Mouse (Mus musculus) heart, adult 9 months (tissue): ENCODE results near the gene Pkp4.

ENCODE experiments used
- DNase-seq, 2 experiments: peaks; one replicate each; pipeline ENCODE4 v3.0.0; 2022; ENCODE audit warnings: low spot score in 2 of 2

The Pkp4 gene

GRCm38 (mm10) chr2:59160605-59160963 is at the start of gene Pkp4, which contains the start of gene Ccdc148:
TSS of gene Pkp4 (plus strand) at chr2:59160850.
TSS of gene Ccdc148 (minus strand) at chr2:59160683.
- peak; percentile 95 to 96 for DNase-seq

DNA sequence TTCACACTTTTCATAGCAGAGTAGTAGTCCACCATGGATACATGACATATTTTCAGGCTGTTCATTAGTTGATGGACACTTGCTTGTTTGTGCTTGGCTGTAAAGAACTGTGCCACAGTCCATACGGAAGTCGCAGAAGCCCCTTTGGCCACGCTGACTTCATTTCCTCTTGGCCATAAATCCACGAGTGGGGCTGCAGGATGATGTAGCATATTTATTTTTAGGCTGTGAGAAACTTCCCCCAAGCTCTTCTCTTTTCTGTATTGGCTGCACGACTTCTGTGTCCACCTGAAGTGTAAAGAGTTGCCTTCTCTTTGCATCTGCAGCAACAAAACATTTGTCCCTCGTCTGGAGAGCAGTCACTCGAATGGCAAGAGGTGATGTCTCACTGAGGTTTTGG is 31.6 kb upstream of the Pkp4 start:
- DNase-seq: no peak

DNA sequence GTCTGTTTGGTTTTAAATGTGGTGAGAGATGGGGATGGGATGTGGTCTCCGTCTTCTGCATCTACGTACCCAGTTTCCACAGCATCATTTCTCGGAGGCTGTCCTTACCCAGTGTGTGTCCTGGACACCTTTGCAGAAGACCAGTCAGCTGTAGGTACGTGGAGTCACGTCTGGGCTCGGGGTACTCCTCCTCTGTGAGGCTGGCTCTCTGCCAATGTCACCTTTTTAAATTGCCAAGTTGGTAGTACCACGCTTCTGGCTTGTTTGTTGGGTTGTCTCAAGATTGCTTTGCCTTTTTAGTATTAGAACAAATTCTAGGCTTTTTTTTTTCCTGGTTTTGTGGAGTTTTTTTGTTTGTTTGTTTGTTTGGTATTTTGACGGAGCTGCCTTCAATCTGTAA is 30.8 kb upstream of the Pkp4 start:
- no peak for DNase-seq

- no peak for DNase-seq
Observed at GRCm38 (mm10) chr2:59131044-59131443, 29.6 kb upstream of the Pkp4 start.

DNA sequence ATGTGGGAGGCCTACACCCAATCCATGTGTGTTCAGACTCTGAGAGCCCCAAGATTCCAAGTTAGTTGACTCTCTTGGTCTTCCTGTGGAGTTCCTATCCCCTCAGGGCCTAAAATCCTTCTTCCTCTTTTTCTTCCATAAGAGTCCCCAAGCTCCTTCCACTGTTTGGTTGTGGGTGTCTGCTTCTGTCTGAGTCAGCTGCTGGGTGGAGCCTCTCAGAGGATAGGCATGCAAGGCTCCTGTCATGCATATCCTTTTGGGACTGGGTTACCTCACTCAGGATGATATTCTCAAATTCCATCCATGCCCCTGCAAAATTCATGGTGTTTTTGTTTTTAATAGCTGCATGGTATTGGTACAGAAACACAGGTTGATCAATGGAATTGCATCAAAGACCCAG is 5.2 kb upstream of the Pkp4 start:
- no peak for DNase-seq

DNA sequence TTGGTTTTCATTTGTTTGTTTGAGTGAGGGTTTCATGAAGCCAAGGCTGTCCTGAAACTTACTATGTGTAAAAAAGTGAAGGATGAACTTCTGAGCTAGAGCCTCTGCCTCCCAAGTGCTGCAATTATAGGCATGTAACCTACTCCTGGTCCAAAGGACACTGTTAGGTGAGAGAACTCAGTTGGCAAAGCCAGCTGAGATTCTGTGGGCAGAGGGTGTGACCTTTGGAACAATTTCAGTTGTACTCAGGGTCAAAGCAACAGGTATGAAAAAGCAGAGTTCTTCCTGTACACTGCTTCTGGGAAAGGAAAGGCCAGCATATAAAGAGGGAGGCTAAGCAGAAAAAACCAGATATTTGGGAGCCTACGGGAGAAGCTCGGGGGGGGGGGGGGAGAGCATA is 2.5 kb upstream of the Pkp4 start:
- DNase-seq: no peak

DNA sequence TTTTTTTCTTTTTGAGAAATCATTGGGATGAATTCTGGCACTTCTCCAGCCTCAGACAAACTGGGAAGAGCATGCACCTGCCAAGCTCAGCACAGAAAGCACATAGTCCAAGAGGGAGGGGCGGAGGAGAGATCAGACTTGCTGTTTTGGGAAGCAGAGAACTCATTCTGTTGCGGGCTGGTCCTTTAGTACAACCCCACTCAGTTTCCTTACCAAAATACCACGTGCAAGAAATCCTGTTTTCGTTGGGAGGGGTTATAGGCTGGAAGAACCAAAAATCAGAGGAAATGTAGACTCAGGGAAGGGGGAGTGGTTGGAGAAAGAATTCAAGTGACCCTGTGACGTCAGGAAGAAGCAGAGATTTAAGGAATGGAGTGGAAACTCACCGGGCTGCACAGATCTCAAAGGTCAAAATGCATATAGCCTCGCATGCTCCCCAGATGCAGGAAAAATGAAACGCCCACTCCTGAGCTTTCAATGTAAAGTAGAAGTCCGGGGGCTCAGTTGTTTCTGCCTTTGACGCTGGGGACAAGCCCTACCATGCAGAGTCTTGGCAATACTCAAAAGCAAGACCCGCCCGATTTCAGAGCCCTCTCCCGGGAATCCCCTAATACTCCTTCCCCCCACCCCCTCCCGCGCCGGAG is 567 bp upstream of the Pkp4 start:
- DNase-seq: peak in 1 of 2 experiments; percentile 48

GRCm38 (mm10) chr2:59161021-59161440 is 381 bp downstream of the Pkp4 start:
- no peak for DNase-seq

DNA sequence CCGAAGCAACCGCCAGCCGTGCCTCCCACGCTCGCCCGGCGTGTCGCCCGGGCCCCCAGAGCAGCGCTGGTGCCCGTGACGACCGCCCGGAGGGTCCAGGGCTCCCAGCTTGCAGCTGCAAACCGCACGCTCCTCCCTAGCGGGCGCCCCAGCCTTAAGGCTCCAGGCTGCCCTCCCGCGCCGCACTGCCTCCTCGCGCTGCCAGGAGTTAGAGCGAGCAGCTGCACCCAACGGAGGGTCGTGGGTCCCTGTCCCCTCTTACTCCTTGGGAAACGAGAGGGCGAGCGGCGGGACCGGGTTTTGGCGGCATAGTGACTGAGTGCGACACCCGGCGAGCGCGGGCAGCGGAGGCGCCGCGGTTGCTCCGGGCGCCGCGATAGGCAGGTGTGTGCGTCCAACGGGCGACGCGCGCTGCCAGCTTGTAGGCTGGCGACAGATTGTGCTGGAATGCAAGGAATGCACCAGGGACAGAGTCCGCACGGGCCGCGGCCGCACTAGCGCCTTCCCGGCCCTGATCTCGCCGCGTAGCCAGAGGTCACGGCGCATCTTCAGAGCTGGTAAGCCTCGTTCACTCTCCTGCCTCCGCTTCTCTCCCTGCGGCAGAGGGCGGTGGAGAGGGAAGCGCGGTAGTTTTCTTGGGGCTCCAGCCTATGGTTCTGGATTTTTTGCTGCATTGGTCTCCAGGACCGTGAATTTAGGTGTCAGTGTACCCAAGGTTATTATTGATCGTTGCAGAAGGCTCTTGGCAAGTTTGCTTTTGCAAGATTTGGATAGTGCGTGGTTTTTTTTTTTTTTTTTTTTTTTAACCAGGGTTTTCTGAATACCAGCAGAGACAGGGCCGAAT is 1.0 kb downstream of the Pkp4 start:
- peak; percentile 60 to 63 for DNase-seq

DNA sequence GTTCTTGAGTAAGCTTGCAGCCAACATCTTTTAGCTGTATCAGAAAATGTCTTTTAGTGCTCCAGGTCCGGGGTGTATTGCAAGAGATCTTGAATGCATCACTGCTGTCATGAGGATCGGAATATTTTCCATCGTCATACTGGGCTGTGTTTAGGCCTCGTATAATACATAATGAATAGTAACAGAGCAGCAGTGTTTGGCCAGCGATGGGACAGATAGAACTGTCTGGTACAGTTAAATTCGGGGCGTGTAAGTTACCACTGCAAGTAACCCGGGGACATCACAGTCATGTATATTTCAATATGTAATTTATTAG is 1.6 kb downstream of the Pkp4 start:
- DNase-seq: no peak

DNA sequence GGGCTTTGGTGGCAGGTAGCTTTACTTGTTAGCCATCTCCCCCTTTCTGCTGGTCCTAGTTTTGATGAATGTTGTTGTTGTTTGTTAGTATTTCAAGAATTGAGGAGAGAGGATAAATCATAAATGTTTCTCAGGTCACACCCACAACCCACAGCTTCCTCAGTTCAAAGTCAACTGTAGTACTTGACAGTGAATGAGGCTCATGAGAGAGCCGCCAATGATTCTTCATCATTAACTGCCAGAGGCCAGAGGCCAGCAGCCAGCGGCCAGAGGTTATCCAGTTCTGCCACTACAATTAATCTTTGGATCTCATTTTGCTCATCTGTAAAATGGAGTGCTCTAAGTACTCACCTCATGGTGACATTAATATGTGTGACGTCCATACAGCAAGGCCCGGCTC is 6.3 kb downstream of the Pkp4 start:
- DNase-seq: no peak

DNA sequence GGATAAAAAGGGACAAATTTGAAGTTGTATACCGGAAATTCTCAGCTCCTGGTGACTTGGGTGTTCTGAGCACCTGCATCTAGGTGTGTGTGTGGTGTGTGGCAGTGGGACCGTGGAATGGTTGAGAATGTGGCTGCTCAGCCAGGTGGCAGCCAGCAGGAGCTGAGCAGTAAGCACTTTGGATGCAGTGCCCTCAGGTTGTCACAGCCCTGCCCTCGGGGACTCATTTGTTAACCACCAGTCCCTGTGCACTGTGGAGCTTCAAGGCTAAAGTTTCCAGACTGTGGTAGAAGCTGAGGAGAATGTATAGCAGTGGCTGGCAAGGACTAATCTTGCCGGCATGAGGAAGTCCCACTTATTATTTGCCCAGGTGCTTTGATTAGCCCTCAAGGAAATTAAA is 7.2 kb downstream of the Pkp4 start:
- DNase-seq: no peak

DNA sequence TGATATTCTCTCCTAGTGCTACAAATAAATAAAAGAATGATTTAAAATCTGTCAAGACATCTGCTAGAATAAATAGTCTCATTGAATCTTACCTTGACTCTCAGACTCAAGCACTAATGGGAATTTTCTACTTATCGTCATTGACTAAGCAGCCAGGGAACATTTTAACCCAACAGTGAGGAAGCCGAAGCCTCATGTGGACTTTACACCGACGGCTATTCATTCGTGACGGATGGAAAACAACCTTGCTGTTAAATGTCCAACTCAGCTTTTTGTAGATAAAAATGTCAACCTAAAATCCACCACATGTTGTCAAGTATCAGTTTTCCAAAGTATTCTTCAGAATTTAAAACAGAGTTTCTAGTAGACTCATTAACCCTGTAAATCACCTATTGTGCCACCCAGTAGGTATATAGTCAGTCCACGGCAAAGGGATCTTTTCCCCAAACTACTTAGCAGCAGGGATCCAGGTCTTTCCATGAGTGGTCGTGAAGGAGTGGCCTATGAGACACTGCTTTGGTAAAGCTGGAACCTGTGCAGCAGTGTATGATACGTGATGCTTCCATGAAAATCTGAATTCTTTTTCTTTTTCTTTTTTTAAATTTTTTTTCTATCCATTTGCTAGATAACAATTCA is 9.0 kb downstream of the Pkp4 start:
- no peak for DNase-seq

DNA sequence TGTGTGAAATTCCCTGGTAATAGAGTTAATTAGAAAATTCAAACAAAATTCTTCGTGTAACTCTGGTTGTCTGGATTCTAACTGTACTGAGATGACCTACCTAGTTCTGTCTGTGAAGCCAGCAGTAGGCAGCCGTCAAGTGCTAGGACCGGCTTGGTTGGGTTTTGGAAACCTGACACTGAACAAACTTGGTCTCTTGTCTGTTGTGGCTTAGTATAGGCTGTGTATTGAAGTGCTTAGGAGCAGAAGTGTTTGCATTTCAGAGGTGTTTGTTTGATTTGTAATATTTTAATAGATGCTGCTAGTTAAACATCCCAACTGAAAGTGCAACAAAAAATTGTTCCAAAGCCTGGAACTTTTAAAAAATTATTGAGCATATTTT is 9.5 kb downstream of the Pkp4 start:
- DNase-seq: no peak

DNA sequence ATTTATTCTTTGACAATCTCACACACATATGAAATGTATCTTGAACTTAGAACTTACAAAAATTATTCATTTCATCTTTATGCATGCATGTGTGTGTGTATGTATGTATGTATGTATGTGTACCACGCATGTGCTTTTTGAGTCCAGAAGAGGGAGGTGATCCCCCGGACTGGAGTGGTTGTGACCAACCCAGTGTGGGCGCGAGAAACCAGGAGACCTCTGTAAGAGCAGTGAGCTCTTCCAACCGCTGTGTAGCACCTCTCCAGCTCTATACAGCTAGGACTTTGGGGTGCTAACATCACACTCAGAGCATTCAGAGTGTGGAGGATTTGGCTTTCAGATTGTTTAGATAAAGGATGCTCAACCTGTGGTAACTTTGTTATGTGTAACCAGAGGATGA is 9.9 kb downstream of the Pkp4 start:
- no peak for DNase-seq

DNA sequence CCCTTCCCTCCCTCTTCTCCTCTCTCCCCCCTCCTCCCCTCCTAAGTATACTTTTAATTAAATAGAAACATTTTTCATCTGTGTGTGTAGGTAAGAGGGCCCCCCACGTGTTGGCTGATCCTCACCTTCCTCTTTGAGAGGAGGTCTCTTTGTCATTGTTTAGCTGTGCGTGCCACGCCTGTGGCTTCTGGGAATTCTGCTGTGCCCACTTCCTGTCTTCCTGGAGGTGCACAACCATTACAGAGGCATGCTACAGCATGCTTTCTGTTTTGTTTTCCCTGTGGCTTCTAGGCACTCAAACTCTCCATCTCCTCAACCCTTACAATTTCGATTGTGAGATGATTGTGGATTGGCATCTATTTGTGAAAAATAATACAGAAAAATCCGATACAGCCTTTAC is 10.9 kb downstream of the Pkp4 start:
- DNase-seq: no peak

DNA sequence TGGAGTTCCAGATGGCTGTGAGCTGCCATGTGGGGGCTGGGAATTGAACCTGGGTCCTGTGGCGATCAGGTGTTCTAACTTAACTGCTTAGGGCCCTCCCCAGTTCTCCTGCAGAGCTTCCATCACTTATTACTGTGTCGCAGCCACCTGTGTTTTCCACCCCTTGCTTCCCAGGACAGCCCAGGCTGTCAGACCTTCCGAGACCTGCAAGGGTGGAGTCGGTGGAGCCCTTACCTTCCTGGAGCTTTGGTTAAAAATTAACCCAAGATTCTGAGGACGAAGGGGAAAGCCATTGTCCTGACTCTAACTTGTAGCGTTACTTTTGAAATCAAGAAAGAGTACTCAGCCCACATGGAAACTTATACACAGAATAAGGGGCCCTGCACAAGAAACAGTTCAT is 15.3 kb downstream of the Pkp4 start:
- no peak for DNase-seq

- DNase-seq: no peak
Observed at GRCm38 (mm10) chr2:59178191-59178590, 17.5 kb downstream of the Pkp4 start.

DNA sequence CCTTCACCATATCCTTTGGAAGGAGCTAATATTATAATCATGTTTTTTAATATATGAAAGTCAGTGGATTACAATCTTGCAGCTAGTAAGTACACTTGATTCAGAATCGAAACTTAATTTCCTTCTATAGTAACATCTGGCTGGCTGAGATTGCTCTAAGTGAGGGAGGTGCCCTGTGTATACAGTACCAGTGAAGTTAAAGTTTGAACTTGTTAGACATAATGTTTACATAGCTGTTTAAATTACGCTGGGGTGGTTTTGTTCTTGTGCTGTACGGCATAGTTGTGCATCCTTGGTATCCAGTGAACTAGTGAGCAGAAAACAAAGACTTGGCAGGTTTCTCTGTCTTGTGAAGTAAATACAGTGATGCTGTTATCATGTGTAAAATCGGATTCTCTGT is 18.3 kb downstream of the Pkp4 start:
- no peak for DNase-seq

DNA sequence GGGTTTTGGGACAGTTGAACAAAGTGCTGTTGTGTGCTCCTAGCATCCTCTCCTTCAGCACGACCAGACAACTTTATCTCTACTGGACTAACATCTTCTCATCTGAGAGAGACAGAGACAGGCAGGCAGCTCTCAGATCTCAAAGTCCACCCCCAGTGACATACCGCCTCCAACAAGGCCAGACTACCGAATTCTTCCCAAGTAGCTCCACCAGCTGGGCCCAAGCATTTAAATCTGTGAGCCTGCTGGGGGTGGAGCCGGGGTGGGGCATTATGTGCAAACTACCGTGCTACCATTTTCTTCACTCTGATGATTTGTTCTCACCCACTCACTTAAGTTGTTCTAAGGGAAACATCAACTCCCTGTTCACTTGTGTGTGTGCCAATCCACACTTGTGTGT is 18.8 kb downstream of the Pkp4 start:
- no peak for DNase-seq

GRCm38 (mm10) chr2:59181321-59182113 is 20.9 kb downstream of the Pkp4 start:
- DNase-seq: no peak

- no peak for DNase-seq
Observed at GRCm38 (mm10) chr2:59183541-59183940, 22.9 kb downstream of the Pkp4 start.
